In the genomic region with DNA sequence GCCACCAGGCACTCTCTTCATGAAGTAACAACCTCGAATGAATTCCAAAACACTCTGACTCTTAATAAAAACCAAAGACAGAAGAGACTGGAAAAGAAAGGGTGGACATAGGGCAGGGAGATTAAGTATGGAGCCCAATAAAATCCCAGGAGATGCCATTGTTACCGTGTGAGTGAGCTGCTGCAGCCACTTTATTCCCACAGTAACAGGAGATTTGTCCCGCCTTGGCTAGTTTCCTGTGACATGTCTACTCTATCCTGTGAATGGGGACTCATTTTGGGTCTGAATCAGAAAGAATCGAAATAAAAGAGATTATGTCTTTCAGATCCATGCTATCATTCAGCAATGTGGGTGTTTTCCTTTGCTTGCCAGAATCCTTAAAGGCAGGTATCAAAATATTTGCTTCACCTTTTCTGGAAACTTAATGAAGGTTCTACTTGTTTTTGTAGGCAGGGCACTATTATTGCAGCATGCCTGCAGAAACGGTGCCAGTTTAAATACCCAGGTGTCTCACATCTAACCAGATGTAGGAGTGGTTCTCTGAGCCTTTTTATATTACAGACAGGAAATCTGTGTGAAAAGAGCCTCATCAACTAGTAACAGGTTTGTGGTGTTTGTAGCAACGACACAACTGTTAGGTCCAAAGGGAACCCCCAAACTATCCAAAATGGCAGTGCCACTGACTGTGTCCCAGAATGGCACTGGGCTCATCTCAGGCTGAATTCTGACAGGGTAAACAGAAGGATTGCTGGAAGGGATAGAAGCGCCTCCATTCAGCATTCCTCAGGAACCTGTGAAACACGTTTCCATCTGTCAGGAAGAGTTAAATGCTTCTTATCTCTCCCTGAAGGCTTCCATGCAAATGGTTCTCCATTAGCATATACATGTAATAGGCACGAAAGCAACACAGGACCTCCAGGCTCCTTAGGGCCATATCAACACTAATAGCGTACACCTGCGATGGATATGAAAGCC, we compare ENCODE assay signal across 9 mouse cellular contexts. TPM values are rescaled to one million over a fixed set of nuclear protein-coding genes. Genes with fewer than 3 reads are reported as not detected.
DNase-seq lines count a peak whose midpoint lies in the region; ATAC-seq and TF ChIP-seq lines count a peak whose summit lies in the region.
"Had no signal": no experiment of that assay in that cellular context is flagged by ENCODE, and none has a peak within 500 bp of the region (broad histone marks: within the 10 kb centered on the region; RNA-seq: fewer than 3 reads in every experiment).

No protein-coding gene starts in this region.

- intact Hi-C loops in left cerebral cortex, postnatal 25 days (cut with DNase I) = no loop called here

- H3K4me1 ChIP-seq in cerebellum, adult 2 months (ENCODE audit: control insufficient read depth, insufficient read depth, low read length) = peaks cover 16% of the 10 kb centered on the region; the same call in 1 of the 2 replicates
- peaks cover 16% of the 10 kb centered on the region for H3K4me1 ChIP-seq in lung, embryonic 16.5 days (replicated peaks; ENCODE audit: control insufficient read depth, insufficient read depth, low read length)
- H3K4me1 ChIP-seq in hindbrain, postnatal 0 days (ENCODE audit: insufficient read depth, low read length) = peaks cover 18% of the 10 kb centered on the region
- peaks cover 38% of the 10 kb centered on the region for H3K4me1 ChIP-seq in neural tube, embryonic 15.5 days

- peak overlapping the region; percentile 84 for H3K27ac ChIP-seq in cerebellum, adult 2 months (ENCODE audit: insufficient read depth, low read length)
- peak overlapping the region; percentile 94; the same call in 1 of the 2 replicates for H3K27ac ChIP-seq in lung, embryonic 16.5 days (ENCODE audit: low read length)
- H3K27ac ChIP-seq in hindbrain, postnatal 0 days = peak overlapping the region; percentile 88; the same call in 1 of the 2 replicates
- H3K27ac ChIP-seq in neural tube, embryonic 15.5 days (replicated peaks) = peak overlapping the region; percentile 83
- H3K27ac ChIP-seq: neural tube, embryonic 12.5 days had no signal

- H3K4me3 ChIP-seq in cerebellum, adult 2 months (replicated peaks; ENCODE audit: insufficient read depth, low read depth, low read length) = no peak overlapping the region
- H3K4me3 ChIP-seq in lung, embryonic 16.5 days (ENCODE audit: low read length) = no peak overlapping the region
- H3K4me3 ChIP-seq in hindbrain, postnatal 0 days (ENCODE audit: low read length) = no peak overlapping the region
- H3K4me3 ChIP-seq in neural tube, embryonic 15.5 days (replicated peaks) = no peak overlapping the region
- H3K4me3 ChIP-seq: neural tube, embryonic 12.5 days had no signal

- WGBS in cerebellum, adult 2 months = 66% methylated on average over 11 of the region's 11 CpGs
- 55% methylated on average over 11 of the region's 11 CpGs for WGBS in lung, embryonic 16.5 days
- WGBS in hindbrain, postnatal 0 days = 51% methylated on average over 11 of the region's 11 CpGs
- WGBS in neural tube, embryonic 15.5 days = 26% methylated on average over 11 of the region's 11 CpGs

- no peaks in the 10 kb centered on the region for H3K36me3 ChIP-seq in lung, embryonic 16.5 days (ENCODE audit: control insufficient read depth, insufficient read depth, low read length)
- H3K36me3 ChIP-seq in hindbrain, postnatal 0 days (ENCODE audit: insufficient read depth, low read length) = no peaks in the 10 kb centered on the region
- no peaks in the 10 kb centered on the region for H3K36me3 ChIP-seq in neural tube, embryonic 15.5 days
- H3K36me3 ChIP-seq: neural tube, embryonic 12.5 days had no signal

- no peak for TF ChIP-seq CTCF in cerebellum, adult 2 months (IDR thresholded peaks at IDR 0.05; ENCODE audit: borderline replicate concordance, insufficient read depth, low read depth, low read length)
- TF ChIP-seq CTCF in hindbrain, postnatal 0 days (IDR thresholded peaks at IDR 0.05; ENCODE audit: low read depth) = no peak

- H3K27me3 ChIP-seq in cerebellum, adult 2 months (ENCODE audit: control insufficient read depth, insufficient read depth, low read length) = no peaks in the 10 kb centered on the region
- H3K27me3 ChIP-seq in lung, embryonic 16.5 days (ENCODE audit: control insufficient read depth, insufficient read depth, low read depth, low read length) = no peaks in the 10 kb centered on the region
- H3K27me3 ChIP-seq in hindbrain, postnatal 0 days (ENCODE audit: insufficient read depth, low read length) = no peaks in the 10 kb centered on the region
- H3K27me3 ChIP-seq in neural tube, embryonic 15.5 days (replicated peaks) = no peaks in the 10 kb centered on the region
- H3K27me3 ChIP-seq: neural tube, embryonic 12.5 days had no signal

- peak overlapping the region; percentile 14; the same call in 1 of the 2 replicates for H3K9ac ChIP-seq in lung, embryonic 16.5 days (ENCODE audit: low read length)
- no peak overlapping the region for H3K9ac ChIP-seq in hindbrain, postnatal 0 days (replicated peaks; ENCODE audit: low read length)
- H3K9ac ChIP-seq in neural tube, embryonic 15.5 days (replicated peaks) = no peak overlapping the region
- H3K9ac ChIP-seq: neural tube, embryonic 12.5 days had no signal

- TF ChIP-seq POLR2A in cerebellum, adult 2 months (IDR thresholded peaks at IDR 0.05; ENCODE audit: borderline replicate concordance, insufficient read depth, low read length) = no peak

- no peak for DNase-seq in cerebellum, adult 2 months
- DNase-seq in cerebellum, adult 9-11 months = no peak
- no peak for DNase-seq in lung, adult 18-20 months
- no peak for DNase-seq in hindbrain, postnatal 0 days (ENCODE audit: low spot score)
- no peak for DNase-seq in left cerebral cortex, postnatal 25 days (ENCODE audit: low spot score in 2 of 2)
- DNase-seq in layer of hippocampus, postnatal 10 days (ENCODE audit: low spot score in 2 of 2) = no peak

- no peaks in the 10 kb centered on the region for H3K9me3 ChIP-seq in lung, embryonic 16.5 days (ENCODE audit: control insufficient read depth, low read length)
- no peaks in the 10 kb centered on the region for H3K9me3 ChIP-seq in hindbrain, postnatal 0 days (ENCODE audit: low read length)
- no peaks in the 10 kb centered on the region for H3K9me3 ChIP-seq in neural tube, embryonic 15.5 days (replicated peaks)
- H3K9me3 ChIP-seq: neural tube, embryonic 12.5 days had no signal

- ATAC-seq in lung, embryonic 16.5 days (ENCODE audit: low read depth) = no peak
- ATAC-seq in hindbrain, postnatal 0 days = no peak
- no peak for ATAC-seq in neural tube, embryonic 15.5 days (ENCODE audit: low FRiP score)

- H3K4me2 ChIP-seq in lung, embryonic 16.5 days (ENCODE audit: low read depth, low read length) = no peak overlapping the region
- no peak overlapping the region for H3K4me2 ChIP-seq in hindbrain, postnatal 0 days (ENCODE audit: low read depth, low read length)
- no peak overlapping the region for H3K4me2 ChIP-seq in neural tube, embryonic 15.5 days

RNA-seq across cellular contexts. Expression of gene Chd2, which starts 55.5 kb away (rescaled TPM):
- polyA plus RNA-seq in cerebellum, adult 2 months (2012; rRNA removed) = 49.2 and 50.5 TPM in 2 replicates
- polyA plus RNA-seq in lung, embryonic 16.5 days (2015; fragmentation: Nextera tagmentation; extraction: Ambion mirVana) = 53.7 and 58.9 TPM in 2 replicates
- 33.4 and 35.2 TPM in 2 replicates for total RNA-seq in hindbrain, postnatal 0 days (2014; rRNA removed)
- 36.1 and 40.7 TPM in 2 replicates for polyA plus RNA-seq in hindbrain, postnatal 0 days (2015; fragmentation: Nextera tagmentation; extraction: Ambion mirVana)
- polyA plus RNA-seq in neural tube, embryonic 15.5 days (2015; fragmentation: Nextera tagmentation; extraction: Ambion mirVana) = 31.2 and 39.3 TPM in 2 replicates
- 10 to 100 TPM; 45.7 to 57.4 TPM for total RNA-seq in left cerebral cortex, postnatal 25 days (2021)
- total RNA-seq in layer of hippocampus, postnatal 10 days (2021) = 10 to 100 TPM; 47.7 to 50.3 TPM
